Mouse (Mus musculus) limb, embryonic 15.5 days (tissue): Measurements from ENCODE around the gene Rasl10a. TPM values are rescaled to one million over a fixed set of nuclear protein-coding genes. Genes with fewer than 3 reads are reported as not detected.

Experiments used
- ATAC-seq: fragments of 200-750 bp; cut with Nextera tagmentation; 2 replicates; pipeline ENCODE4 v1.8.0; 2017; ENCODE audit warnings: low read depth, moderate TSS enrichment; ENCODE audit not compliant: insufficient number of reproducible peaks, low FRiP score, low TSS enrichment
- H3K27ac ChIP-seq: fragments of 300-500 bp; sonication (generic); 2 replicates; pipeline ENCODE4 v1.5.1; 2015; ENCODE audit warnings: moderate library complexity, mild to moderate bottlenecking, inconsistent platforms
- H3K27me3 ChIP-seq: fragments of 300-500 bp; sonication (generic); 2 replicates; pipeline ENCODE4 v1.6.1; 2015; ENCODE audit warnings: inconsistent platforms
- H3K36me3 ChIP-seq: fragments of 300-500 bp; sonication (generic); 2 replicates; pipeline ENCODE4 v1.6.1; 2015; ENCODE audit warnings: inconsistent platforms
- H3K4me1 ChIP-seq: fragments of 300-500 bp; sonication (generic); 2 replicates; pipeline ENCODE4 v1.6.1; 2015; ENCODE audit warnings: inconsistent platforms
- H3K4me2 ChIP-seq: fragments of 300-500 bp; sonication (generic); 2 replicates; pipeline ENCODE4 v1.6.1; 2015; ENCODE audit warnings: mild to moderate bottlenecking, inconsistent platforms
- H3K4me3 ChIP-seq: fragments of 300-500 bp; sonication (generic); 2 replicates; pipeline ENCODE4 v1.5.1; 2015; ENCODE audit warnings: mild to moderate bottlenecking, inconsistent platforms
- H3K9ac ChIP-seq: fragments of 300-500 bp; sonication (generic); 2 replicates; pipeline ENCODE4 v1.6.1; 2015; ENCODE audit warnings: inconsistent platforms
- H3K9me3 ChIP-seq: fragments of 300-500 bp; sonication (generic); 2 replicates; pipeline ENCODE4 v1.6.1; 2016; ENCODE audit warnings: inconsistent platforms
- WGBS: fragments of 180-500 bp; shearing (Covaris S2); methylation state at CpG from one replicate; pipeline ENCODE4 v1.1.7; 2015; 5-methylcytosine and 5-hydroxymethylcytosine counted together
- polyA plus RNA-seq: library from polyadenylated mRNA; unstranded; fragments of >200 nt; fragmentation: Nextera tagmentation; extraction: Ambion mirVana; gene quantifications from 2 replicates; pipeline ENCODE4 v1.2.1, GENCODE M21; 2015

Rasl10a gene
- polyA plus RNA-seq, 1 experiment from 2014 or later: 7.1 TPM

GRCm38 (mm10) chr11:5096480-5097020 lies 38.6 kb downstream of the Rasl10a start:
- Histone ChIP-seq H3K36me3 (peaks cover 7% of the 10 kb centered on the region), H3K4me3 (peak overlapping the region; percentile 98; the same call in 1 of the 2 replicates), H3K9ac (no peak overlapping the region), H3K27ac (no peak overlapping the region), H3K27me3 (no peaks in the 10 kb centered on the region), H3K9me3 (no peaks in the 10 kb centered on the region), H3K4me1 (peaks cover 26% of the 10 kb centered on the region), H3K4me2 (peak overlapping the region; percentile 63)
- WGBS: 58% methylated on average over 8 of the region's 8 CpGs
- no peak for ATAC-seq

DNA sequence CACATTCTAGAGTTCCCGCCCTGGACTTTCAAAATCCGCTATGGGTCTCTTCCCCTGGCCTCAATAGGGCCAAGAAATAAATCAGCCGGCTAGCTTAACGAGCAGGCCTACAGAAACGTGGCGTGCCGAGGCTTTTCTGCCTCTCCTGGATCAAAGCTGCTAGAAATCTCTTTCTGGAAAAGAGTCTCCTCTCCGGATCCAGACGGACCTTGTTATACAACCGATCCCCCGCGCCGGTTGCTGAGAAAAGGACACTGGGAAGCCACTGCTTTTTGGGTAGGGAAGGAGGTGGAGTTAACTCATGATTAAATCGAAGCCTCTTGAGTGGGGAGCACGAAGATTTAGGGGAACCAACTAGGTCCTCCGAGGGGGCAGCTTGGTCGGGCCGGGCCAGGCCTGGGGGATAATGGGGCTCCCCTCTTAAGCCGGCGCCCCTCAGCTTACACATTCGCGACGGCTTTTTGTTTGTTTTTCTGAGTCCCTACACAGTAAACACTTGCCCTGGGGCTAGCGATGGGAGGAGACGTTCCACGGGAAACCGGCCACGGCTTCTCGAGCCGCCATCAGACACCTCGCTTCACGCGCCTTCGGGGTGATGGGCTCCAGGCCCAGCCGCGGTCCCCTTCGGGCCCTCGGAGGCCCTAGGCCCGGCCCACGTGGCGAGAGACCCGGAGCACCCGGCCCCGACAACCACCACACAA lies 40.3 kb downstream of the Rasl10a start:
- Histone ChIP-seq H3K36me3 (peaks cover 2% of the 10 kb centered on the region; the same call in 1 of the 2 replicates), H3K4me1 (peaks cover 31% of the 10 kb centered on the region), H3K27me3 (no peaks in the 10 kb centered on the region), H3K4me3 (peak overlapping the region; percentile 98), H3K4me2 (peak overlapping the region; percentile 63), H3K9ac (peak overlapping the region; percentile 99), H3K9me3 (no peaks in the 10 kb centered on the region), H3K27ac (peak overlapping the region; percentile 99)
- under 1% methylated on average over 44 of the region's 44 CpGs for WGBS
- ATAC-seq: no peak

DNA sequence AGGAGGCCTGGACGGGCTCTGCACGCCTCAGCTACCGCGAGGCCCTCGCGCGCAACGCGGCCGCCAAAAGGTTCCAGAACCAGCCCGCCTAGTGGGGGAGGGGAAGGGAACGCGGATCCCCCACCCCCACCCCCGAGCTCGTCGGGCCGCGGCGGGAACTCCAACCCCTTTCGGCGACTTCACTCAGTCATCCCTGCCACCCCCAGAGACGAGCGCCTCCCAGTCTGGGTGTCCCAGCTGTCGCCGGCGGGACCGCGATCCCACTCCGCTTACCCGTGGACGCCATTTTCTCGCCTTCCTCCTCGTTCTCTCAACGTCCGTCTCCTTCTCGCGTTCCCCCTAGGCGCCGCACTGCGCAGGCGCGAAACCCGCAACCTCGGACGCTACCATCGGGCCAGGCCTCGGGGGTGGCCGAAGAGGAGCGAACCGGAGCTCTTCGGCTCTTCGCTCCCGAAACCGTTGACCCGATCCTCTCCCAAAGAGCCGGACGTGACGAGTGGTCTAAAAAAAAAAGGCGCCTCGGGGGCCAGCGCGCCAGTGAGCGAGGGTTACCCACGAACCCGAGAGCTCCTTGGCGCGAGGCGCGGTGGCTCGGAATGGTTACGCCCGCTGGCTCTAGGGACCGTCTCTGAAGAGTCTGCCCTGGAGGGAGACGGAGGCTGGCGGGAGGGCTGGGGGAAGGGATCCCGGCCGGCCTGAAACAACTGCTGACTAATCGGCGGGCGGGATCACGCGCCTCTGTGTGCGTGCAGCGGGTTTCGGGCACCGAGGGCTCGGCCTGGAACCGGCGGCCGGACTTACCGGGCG lies 41.0 kb downstream of the Rasl10a start, which contains the start of the genes Rhbdd3 and Ewsr1:
Gene Rhbdd3 (plus strand): TSS at position 191 of the 807 bp plus-strand sequence.
Gene Ewsr1 (minus strand): TSS at position 531 of the 807 bp plus-strand sequence.
- Histone ChIP-seq H3K4me2 (peak within 1 kb of the TSS; percentile 83), H3K4me3 (peak within 1 kb of the TSS; percentile 98), H3K9ac (peak within 1 kb of the TSS; percentile 99), H3K4me1 (peaks cover 31% of the 10 kb centered on the region), H3K27ac (peak within 1 kb of the TSS; percentile 99), H3K27me3 (no peaks in the 10 kb centered on the region), H3K9me3 (no peaks in the 10 kb centered on the region), H3K36me3 (peaks cover 10% of the 10 kb centered on the region)
- peak; percentile 86 for ATAC-seq
- under 1% methylated on average over 88 of the region's 92 CpGs for WGBS

- Histone ChIP-seq H3K9me3 (no peaks in the 10 kb centered on the region), H3K4me3 (peak overlapping the region; percentile 98), H3K4me2 (peak overlapping the region; percentile 83), H3K4me1 (peaks cover 31% of the 10 kb centered on the region), H3K36me3 (peaks cover 17% of the 10 kb centered on the region), H3K27me3 (no peaks in the 10 kb centered on the region), H3K27ac (peak overlapping the region; percentile 99), H3K9ac (peak overlapping the region; percentile 99)
- peak; percentile 80 for ATAC-seq
- under 1% methylated on average over 29 of the region's 31 CpGs for WGBS
Observed at GRCm38 (mm10) chr11:5099576-5100183, 41.8 kb downstream of the Rasl10a start.

- WGBS: 3% methylated on average over 7 of the region's 7 CpGs
- ATAC-seq: no peak
- H3K4me2 ChIP-seq: peak overlapping the region; percentile 83
- peaks cover 31% of the 10 kb centered on the region for H3K4me1 ChIP-seq
- H3K36me3 ChIP-seq: peaks cover 23% of the 10 kb centered on the region
- peak overlapping the region; percentile 99 for H3K27ac ChIP-seq
- peak overlapping the region; percentile 98 for H3K4me3 ChIP-seq
- H3K27me3 ChIP-seq: no peaks in the 10 kb centered on the region
- peak overlapping the region; percentile 99 for H3K9ac ChIP-seq
- no peaks in the 10 kb centered on the region for H3K9me3 ChIP-seq
Observed at GRCm38 (mm10) chr11:5100283-5100682, 42.4 kb downstream of the Rasl10a start.

DNA sequence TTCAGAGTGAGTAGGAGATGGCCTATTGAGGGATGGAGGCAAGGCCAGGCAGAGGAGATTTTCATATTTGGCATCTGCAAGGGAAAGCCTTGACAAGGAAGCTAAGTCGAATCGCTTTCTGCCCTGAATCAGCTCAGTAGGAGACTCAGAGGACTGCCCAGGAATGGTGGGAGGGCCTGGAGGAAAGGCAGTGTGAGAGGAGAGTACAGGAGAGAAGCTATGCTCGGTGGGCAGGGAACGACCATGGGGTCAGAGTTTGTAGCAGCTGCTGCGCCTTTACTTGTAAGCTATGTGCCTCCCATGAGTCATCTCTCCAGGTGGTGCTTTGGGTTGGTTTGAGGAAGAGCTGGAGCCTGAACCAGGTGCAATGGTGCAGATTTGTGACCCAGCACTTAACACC lies 42.9 kb downstream of the Rasl10a start:
- 39% methylated on average over 5 of the region's 5 CpGs for WGBS
- Histone ChIP-seq H3K27ac (peak overlapping the region; percentile 99; the same call in 1 of the 2 replicates), H3K9me3 (no peaks in the 10 kb centered on the region), H3K36me3 (peaks cover 28% of the 10 kb centered on the region), H3K4me2 (peak overlapping the region; percentile 83), H3K4me1 (peaks cover 30% of the 10 kb centered on the region), H3K9ac (no peak overlapping the region), H3K4me3 (peak overlapping the region; percentile 98), H3K27me3 (no peaks in the 10 kb centered on the region)
- no peak for ATAC-seq

DNA sequence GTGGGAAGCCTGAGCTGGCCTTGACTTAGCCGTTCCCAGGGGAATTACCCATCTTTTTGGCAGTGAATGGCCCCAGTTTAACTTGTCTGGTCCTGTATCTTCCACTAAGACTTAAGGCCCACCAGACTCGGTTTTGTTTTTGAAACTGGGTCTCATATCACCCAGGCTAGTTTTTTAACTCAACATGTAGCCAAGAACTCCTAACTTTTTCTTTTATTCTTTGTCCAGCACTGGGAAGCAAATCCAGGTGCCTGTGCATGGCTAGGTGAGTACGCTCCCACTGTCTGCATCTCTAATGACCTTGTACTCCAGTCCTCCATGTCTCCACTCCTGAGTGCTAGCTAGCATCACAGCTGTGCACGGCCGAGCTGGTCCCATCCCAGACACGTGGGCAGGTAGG lies 43.7 kb downstream of the Rasl10a start:
- no peak overlapping the region for H3K27ac ChIP-seq
- peaks cover 24% of the 10 kb centered on the region for H3K4me1 ChIP-seq
- no peak overlapping the region for H3K4me3 ChIP-seq
- no peak for ATAC-seq
- peaks cover 31% of the 10 kb centered on the region for H3K36me3 ChIP-seq
- no peaks in the 10 kb centered on the region for H3K27me3 ChIP-seq
- no peaks in the 10 kb centered on the region for H3K9me3 ChIP-seq
- H3K4me2 ChIP-seq: no peak overlapping the region
- no peak overlapping the region for H3K9ac ChIP-seq
- 64% methylated on average over 6 of the region's 6 CpGs for WGBS

- H3K9ac ChIP-seq: no peak overlapping the region
- peaks cover 19% of the 10 kb centered on the region for H3K4me1 ChIP-seq
- no peak overlapping the region for H3K4me2 ChIP-seq
- H3K4me3 ChIP-seq: no peak overlapping the region
- H3K27ac ChIP-seq: no peak overlapping the region
- ATAC-seq: no peak
- H3K27me3 ChIP-seq: no peaks in the 10 kb centered on the region
- WGBS: 88% methylated on average over 7 of the region's 7 CpGs
- peaks cover 31% of the 10 kb centered on the region for H3K36me3 ChIP-seq
- no peaks in the 10 kb centered on the region for H3K9me3 ChIP-seq
Observed at GRCm38 (mm10) chr11:5102384-5102783, 44.5 kb downstream of the Rasl10a start.

DNA sequence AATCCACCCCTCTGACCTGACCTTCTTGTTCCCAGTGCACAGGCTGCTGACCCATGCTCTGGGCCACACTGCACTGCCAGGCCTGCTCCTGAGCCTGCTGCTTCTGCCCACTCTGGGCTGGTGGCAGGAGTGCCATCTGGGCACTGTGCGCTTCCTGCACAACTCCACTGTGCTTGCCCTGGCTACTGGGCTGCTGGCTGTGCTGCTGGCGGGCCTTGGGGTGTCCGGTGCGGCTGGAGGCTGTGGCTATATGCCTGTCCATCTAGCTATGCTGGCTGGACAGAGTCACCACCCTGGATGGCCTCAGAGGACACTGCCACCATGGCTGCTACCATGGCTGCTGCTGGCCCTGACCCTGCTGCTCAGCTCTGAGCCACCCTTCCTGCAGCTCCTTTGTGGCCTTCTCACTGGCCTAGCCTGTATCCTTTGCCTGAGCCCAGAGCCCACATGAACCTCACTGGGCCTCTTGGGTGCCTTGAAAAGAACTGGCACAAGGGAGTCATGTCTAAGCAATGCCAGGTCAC lies 46.1 kb downstream of the Rasl10a start:
- Histone ChIP-seq H3K4me3 (no peak overlapping the region), H3K27ac (no peak overlapping the region), H3K36me3 (peaks cover 31% of the 10 kb centered on the region), H3K4me2 (no peak overlapping the region), H3K27me3 (no peaks in the 10 kb centered on the region), H3K4me1 (peaks cover 19% of the 10 kb centered on the region), H3K9ac (no peak overlapping the region), H3K9me3 (no peaks in the 10 kb centered on the region)
- 95% methylated on average over 4 of the region's 4 CpGs for WGBS
- ATAC-seq: no peak

DNA sequence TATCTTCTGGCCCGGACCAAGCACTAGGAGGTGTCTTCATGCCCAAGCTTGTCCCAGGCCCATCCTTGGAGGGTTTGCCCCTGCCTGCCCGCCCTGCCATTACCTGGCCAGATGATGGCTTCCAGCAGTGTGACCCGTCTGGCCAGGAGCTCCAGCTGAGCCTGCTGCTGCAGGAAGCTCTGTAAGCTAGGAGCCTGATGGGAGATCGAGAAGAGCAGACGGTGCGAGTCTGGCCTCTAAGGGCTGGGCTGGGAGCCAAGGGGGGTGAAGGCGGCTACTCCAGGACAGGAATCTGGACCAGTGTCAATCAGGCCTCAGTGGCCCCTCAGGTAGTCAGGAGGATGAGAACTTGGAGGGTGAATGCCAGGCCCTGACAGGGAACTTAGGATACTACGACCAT lies 51.5 kb downstream of the Rasl10a start:
- Histone ChIP-seq H3K4me2 (no peak overlapping the region), H3K4me1 (peaks cover 2% of the 10 kb centered on the region; the same call in 1 of the 2 replicates), H3K9ac (no peak overlapping the region), H3K27me3 (no peaks in the 10 kb centered on the region), H3K27ac (no peak overlapping the region), H3K9me3 (no peaks in the 10 kb centered on the region), H3K36me3 (peaks cover 16% of the 10 kb centered on the region), H3K4me3 (no peak overlapping the region)
- 58% methylated on average over 8 of the region's 8 CpGs for WGBS
- no peak for ATAC-seq
